Mouse (Mus musculus): ENCODE measurements around the gene Styk1. TPM values are rescaled to one million over a fixed set of nuclear protein-coding genes. Genes with fewer than 3 reads are reported as not detected.
A peak's percentile ranks its signal among the peaks of the same experiment; 100 is the strongest.

The Styk1 gene
- total RNA-seq, 2 experiments from 2014 or later, result 2.8 to 5.1 TPM

DNA sequence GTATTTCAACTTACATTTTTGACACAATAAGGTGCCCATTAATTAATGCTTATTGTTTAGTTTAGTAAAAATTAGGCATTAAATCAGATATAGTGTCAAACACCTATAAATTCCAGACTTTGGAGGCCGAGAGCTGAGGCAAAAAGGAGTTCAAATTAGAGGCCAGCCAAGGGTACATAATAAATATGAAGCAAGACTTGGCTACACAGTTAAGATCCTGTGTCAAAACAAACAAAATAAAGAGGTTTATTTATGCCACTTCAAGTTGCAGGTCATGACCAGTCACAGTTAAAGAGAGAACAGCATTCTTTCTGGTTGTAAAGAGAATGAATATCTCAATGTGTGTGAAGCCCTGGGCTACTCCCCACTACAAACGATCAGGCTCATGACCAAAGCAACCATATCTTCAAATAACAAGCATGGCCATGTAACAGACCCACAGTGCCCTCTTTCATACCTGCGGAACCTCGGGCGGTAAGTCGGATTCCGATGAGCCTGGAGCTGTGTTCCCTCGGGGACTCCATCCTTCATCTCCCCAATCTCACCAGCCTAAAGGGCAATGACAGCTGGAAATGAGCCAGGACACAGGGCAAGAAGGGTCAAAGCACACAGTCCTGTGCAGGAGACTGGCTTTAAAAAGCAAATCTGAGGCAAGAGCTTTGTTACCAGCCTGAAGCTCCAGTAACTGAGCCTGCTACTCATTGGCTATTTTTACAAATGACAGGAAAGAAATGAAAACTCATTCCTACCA is 16.6 kb upstream of the Styk1 start:
- DNase-seq (ENCODE audit: low spot score in 2 of 2), result no peak

GRCm38 (mm10) chr6:131367101-131367500 is 13.7 kb upstream of the Styk1 start:
- DNase-seq (ENCODE audit: low spot score in 2 of 2), result peak in 1 of 2 experiments; percentile 53

GRCm38 (mm10) chr6:131364353-131364752 is 11.0 kb upstream of the Styk1 start:
- no peak for DNase-seq (ENCODE audit: low spot score in 2 of 2)

DNA sequence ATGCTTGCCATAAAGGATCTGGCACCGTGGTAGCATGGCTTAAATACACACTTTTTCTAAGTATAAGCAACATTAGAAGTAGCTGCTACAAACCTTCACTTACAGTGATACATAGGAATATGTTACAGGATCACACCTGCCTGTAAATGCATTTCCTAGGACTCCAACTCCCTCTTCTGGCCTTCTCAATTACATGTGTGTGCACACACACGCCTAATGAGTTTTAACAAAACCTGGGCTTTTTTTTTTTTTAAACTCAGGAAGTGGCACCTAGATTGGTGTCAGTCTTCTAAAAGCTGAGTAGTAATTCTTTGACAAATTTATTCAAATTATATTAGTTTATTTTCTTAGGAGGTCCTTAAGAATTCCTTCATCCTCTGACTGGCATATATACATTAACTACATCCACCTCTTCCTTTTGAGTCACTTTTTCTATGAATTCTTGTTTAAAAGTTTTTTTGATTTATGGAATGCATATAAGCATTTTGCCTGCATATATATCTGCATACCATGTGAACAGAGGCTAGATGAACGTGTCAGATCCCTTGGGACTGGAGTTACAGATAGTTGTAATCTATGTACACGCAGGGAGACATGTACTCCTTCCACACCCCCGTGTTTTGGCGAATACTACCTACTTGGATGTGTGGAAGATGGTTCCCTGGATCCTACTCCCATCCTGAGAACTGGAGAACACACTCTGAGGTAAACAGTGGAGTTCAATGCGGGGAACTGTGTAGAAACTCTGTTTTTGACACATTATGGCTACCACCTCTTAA is 9.8 kb upstream of the Styk1 start:
- DNase-seq (ENCODE audit: low spot score in 2 of 2), result no peak

- DNase-seq (ENCODE audit: low spot score in 2 of 2), result peak in 1 of 2 experiments; percentile 20
These were observed 7.3 kb upstream of the Styk1 start for GRCm38 (mm10) chr6:131360693-131361092.

DNA sequence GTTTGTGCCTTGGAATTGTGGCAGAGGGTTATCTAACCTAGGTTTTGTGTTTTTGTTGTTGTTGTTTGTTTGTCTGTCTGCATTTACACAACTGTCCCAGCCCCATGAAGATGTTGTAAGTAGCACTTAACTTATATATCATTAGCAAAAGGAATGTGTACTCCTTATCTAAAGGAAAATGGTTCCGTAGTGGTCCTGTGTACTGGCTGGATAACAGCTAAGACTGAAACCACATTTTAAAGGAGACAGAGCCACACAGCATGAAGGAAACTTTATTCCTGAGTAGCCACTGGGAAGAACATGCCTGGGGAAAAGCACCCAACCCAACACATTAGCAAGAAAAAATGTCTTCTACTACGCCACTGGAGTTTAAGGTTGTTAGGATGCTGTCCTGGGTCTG is 6.1 kb upstream of the Styk1 start:
- no peak for DNase-seq (ENCODE audit: low spot score in 2 of 2)

DNA sequence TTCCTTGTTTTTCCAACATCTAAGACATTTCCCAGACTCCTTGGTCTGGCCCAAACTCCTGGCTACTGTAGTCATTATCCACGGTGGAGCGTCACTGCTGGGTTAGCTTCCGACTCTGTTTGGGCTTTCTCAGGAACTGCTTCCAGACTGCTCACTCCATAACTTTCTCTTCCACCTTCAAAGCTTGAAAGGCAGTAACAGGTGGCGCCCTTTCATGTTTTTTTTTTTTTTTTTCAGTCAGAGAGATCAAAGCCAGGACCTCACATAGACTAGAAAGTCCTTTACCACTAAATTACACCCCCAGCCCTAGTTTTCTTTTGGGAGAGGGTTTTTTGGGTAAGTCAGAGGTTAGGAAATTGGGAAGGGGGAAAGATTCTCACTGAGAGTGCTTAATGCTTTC is 1.5 kb upstream of the Styk1 start:
- DNase-seq (ENCODE audit: low spot score in 2 of 2), result no peak

DNA sequence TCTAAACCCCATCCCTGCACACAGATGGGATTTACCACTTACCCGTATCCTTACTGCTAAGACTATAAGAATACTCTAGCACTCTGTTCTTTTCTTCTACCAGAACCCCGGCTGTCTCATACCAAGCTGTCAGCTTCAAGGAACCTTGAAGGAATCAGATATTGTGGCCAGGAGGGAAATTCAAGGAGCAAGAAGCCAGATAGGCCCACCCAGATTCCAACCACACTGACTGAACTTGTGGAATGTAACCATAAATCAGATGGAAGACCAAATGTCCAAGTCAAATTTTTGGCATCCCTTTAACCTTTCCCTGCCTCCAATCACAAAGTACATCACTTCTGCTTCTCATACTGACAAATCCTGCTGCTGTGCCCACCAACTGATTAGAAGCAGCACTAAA is 6.4 kb downstream of the Styk1 start:
- no peak for DNase-seq (ENCODE audit: low spot score in 2 of 2)

DNA sequence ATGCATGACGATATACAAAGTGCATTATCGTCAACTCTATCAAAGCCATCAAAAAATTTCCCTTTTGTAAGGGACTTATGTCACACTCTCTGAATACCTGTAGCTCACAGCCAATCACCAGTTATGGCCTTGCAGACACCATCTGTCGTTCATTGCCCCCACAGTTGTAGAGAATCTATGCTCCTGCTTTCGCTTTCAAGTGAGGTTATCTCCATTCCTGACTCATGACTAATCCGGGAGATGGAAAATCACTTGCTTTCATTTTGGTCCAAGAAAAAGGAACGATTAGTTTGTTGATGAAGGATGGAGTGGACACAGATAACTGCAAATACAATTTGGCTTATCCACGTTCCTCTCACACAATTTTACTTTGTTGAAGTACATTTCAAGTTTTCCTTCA is 9.1 kb downstream of the Styk1 start:
- DNase-seq (ENCODE audit: low spot score in 2 of 2), result no peak

DNA sequence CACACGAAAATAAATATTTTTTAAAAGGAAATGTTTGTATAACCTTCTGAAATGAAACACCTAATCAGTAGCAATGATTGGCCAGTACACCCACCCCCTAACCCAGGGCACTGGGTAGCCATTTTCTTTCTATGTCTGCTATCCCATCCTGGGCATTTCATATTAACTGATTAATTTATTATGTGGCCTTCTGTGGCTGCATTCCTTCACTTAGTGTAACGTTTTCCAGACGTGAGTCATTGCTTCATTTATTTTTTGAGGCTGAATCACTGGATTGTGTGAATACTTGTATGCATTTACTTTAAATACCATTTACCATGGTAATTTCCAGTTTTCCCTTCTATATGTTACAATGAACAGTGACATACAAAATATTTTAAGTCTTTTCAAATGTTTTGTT is 13.3 kb downstream of the Styk1 start:
- DNase-seq (ENCODE audit: low spot score in 2 of 2), result no peak

DNA sequence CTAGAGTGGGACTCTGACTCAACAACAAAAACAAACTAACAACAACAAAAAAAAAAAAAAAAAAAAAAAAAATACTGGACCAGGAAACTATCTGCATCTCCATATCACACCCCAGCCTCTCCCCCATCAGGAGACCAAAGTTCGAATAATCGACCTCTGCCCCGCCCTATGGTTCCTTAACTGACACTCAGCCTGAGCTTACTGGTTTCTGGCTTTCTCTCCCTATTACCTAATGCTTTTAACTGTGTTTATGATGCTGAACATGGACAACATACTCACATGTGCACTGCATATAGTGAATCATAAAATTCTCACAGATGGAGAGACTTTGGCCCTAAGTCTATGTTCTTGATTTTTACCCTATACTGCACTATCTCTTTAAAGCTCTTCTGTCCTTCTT is 14.1 kb downstream of the Styk1 start:
- DNase-seq (ENCODE audit: low spot score in 2 of 2), result no peak

GRCm38 (mm10) chr6:131338787-131339186 is 14.6 kb downstream of the Styk1 start:
- DNase-seq (ENCODE audit: low spot score in 2 of 2), result no peak

DNA sequence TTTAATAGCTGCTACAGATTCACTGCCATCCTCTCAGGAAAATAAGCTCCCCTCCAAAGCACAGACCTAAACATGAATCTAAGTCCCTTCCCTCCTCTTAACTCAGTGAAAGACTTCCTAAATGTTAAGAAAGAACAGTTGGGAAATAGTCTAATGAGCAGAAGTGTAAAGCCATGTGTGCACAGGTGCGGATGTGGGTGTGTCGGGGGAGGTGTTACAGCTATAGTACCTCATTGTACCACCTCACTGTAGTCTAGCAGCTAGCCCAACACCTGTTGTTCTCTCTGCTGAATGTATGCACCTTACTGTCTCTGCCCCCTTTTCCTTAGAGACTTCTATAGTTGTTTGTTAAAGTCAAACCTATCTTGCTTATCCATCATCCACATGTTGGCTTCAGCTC is 26.3 kb downstream of the Styk1 start:
- no peak for DNase-seq (ENCODE audit: low spot score in 2 of 2)

DNA sequence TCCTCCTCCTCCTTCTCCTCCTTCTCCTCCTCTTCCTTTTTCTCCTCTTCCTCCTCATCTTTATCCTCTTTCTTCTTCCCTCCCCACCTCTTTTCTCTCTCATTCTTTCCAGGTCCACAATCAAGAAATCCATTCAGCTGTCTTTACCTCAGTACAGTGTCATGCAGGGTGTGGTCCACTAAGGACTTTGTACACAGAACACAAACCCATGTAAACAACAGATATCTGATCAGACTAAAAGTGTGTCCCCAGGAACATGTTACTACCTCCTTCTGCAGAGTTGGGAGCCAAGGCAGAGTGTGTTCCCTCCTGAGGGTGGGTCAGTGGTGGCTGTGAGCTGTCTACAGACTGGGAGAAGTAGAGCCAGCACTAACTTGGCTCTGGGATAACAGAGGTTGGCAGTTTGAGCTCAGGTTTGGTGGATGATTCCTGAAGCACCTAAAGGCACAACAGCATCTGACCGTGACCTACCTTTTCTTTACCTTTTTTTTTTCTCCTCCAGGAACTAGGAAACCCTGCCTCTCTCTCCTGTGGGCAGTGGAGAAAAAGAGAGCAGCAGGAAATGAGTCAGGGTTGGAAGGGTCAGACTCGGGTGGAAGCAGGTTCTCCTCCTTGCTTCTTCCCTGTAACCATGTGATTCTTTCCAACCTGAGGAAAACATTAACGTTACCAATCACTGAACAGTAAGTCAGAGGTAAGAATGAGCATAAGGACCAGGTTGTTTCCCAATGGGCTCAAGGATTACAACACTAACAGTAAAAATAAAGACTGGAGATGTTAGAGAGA is 31.4 kb downstream of the Styk1 start:
- no peak for DNase-seq (ENCODE audit: low spot score in 2 of 2)

GRCm38 (mm10) chr6:131316155-131317101 is 37.0 kb downstream of the Styk1 start:
- no peak for DNase-seq (ENCODE audit: low spot score in 2 of 2)

DNA sequence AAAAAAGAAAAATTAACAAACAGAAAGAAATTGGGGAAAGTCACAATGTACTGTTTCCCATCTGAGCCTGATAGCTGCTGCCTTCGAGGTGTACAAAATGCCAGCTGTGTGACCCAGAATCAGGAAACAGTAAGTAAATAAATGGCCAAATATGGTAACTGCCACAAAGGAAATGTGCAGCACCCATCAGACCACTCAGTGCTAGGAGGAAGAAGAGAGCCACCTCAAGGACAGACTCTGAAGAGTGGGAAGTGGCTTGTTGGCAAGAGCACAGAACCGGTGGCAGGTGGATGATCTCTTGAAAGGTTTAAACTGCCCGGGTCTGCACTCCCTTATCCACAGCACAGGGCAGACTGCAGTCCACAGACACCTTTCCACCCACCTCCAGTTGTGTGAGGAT is 45.4 kb downstream of the Styk1 start:
- DNase-seq (ENCODE audit: low spot score in 2 of 2), result no peak

DNA sequence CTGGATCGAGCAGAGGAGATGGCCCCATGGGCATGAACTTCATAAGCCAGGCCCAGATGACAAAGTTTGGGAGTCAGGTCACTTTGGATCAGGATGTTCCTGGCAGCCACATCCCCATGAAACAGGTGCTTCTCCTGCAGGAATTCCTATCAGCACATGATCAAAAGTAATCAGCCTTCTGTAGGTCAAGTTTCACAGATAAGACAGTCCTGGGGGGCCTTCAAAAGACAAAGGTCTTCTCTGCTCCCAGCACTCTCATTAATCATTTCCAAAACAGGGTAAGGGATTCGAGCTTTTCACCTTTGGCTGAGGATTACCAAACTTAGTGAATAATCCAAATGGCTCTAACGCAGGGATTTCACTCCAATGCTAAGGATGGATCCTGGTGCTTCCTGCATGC is 48.6 kb downstream of the Styk1 start:
- DNase-seq (ENCODE audit: low spot score in 2 of 2), result no peak

DNA sequence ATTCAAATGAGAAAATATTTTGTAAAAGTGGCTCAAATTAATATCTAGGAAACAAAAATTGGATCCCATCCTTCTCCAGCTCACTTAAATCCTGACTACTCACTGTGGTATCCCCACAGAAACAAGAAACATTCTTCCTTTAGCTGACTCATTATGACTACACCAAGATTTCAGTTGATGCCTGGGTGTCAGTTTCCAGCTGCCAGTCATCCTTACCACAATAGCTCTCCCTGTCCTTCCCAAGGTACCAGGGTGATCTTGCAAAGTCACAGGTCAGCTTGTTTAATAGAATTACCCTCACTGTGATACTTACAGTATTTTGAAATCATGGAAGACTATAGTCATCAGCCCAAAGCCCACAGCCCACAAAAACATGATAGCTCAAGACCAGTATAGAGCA is 54.9 kb downstream of the Styk1 start:
- DNase-seq (ENCODE audit: low spot score in 2 of 2), result no peak

- DNase-seq (ENCODE audit: low spot score in 2 of 2), result no peak
These were observed 58.8 kb downstream of the Styk1 start for GRCm38 (mm10) chr6:131294435-131295112.

DNA sequence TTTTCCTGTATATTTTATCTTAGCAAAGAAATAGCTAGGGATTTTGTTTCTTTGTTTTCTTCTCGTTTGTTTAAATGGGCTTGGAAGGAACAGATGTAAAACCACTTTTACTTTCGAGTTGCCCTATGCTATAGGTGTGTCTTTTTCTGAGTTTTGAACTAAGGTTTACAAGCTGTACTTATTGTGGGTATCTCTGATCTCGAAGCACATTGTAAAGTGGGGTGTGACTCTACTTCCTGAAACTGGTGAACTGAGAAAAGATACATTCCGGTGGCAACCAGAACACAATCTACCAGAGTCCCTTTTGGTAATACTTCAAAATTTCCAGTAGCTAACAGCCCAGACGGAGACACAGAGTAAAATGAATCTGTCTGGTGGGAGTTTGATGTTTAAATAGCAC is 59.5 kb downstream of the Styk1 start:
- DNase-seq (ENCODE audit: low spot score in 2 of 2), result no peak
